Mouse (Mus musculus): ENCODE measurements around the gene Mxra8. TPM values are rescaled to one million over a fixed set of nuclear protein-coding genes. Genes with fewer than 3 reads are reported as not detected.

The Mxra8 gene
- total and polyA plus RNA-seq, 3 experiments, result 0.33 TPM; not detected in 2

GRCm38 (mm10) chr4:155817533-155817932 is 21.9 kb upstream of the Mxra8 start:
- ATAC-seq (ENCODE audit: extremely low read depth, insufficient number of reproducible peaks, low FRiP score, poor library complexity, severe bottlenecking), result no peak
- no peak for TF ChIP-seq GATA1 (IDR thresholded peaks at IDR 0.05; ENCODE audit: borderline replicate concordance, low read length)
- TF ChIP-seq POLR2AphosphoS5 (IDR thresholded peaks at IDR 0.05; ENCODE audit: insufficient replicate concordance, low read depth, low read length), result no peak
- TF ChIP-seq TAL1 (conservative IDR thresholded peaks at IDR 0.05; ENCODE audit: low read depth, low read length), result no peak
- no peak for TF ChIP-seq CTCF (IDR thresholded peaks at IDR 0.05; ENCODE audit: low read depth, low read length)
- TF ChIP-seq GATA2 (IDR thresholded peaks at IDR 0.05; ENCODE audit: borderline replicate concordance, low read depth, low read length), result no peak
- DNase-seq (ENCODE audit: low spot score), result no peak
- H3K4me3 ChIP-seq (ENCODE audit: low read depth, low read length), result no peak overlapping the region
- no peaks in the 10 kb centered on the region for H3K27me3 ChIP-seq (ENCODE audit: insufficient read depth, low read length)
- H3K4me1 ChIP-seq (ENCODE audit: insufficient read depth, low read depth, low read length), result peaks cover 46% of the 10 kb centered on the region
- H3K36me3 ChIP-seq (replicated peaks), result peaks cover 92% of the 10 kb centered on the region
- no peaks in the 10 kb centered on the region for H3K9me3 ChIP-seq (replicated peaks)

GRCm38 (mm10) chr4:155821025-155821424 is 18.5 kb upstream of the Mxra8 start:
- H3K4me3 ChIP-seq (ENCODE audit: low read depth, low read length), result no peak overlapping the region
- TF ChIP-seq POLR2AphosphoS5 (IDR thresholded peaks at IDR 0.05; ENCODE audit: insufficient replicate concordance, low read depth, low read length) (no peak), TAL1 (conservative IDR thresholded peaks at IDR 0.05; ENCODE audit: low read depth, low read length) (no peak), CTCF (IDR thresholded peaks at IDR 0.05; ENCODE audit: low read depth, low read length) (no peak), GATA1 (IDR thresholded peaks at IDR 0.05; ENCODE audit: borderline replicate concordance, low read length) (no peak), GATA2 (IDR thresholded peaks at IDR 0.05; ENCODE audit: borderline replicate concordance, low read depth, low read length) (no peak)
- peaks cover 97% of the 10 kb centered on the region for H3K36me3 ChIP-seq (replicated peaks)
- DNase-seq (ENCODE audit: low spot score) (no peak), ATAC-seq (ENCODE audit: extremely low read depth, insufficient number of reproducible peaks, low FRiP score, poor library complexity, severe bottlenecking) (no peak)
- H3K9me3 ChIP-seq (replicated peaks), result no peaks in the 10 kb centered on the region
- H3K4me1 ChIP-seq (ENCODE audit: insufficient read depth, low read depth, low read length), result peaks cover 36% of the 10 kb centered on the region
- no peaks in the 10 kb centered on the region for H3K27me3 ChIP-seq (ENCODE audit: insufficient read depth, low read length)

- no peak for TF ChIP-seq GATA2 (IDR thresholded peaks at IDR 0.05; ENCODE audit: borderline replicate concordance, low read depth, low read length)
- H3K9me3 ChIP-seq (replicated peaks), result no peaks in the 10 kb centered on the region
- DNase-seq (ENCODE audit: low spot score), result no peak
Observed at GRCm38 (mm10) chr4:155823443-155823842, 16.0 kb upstream of the Mxra8 start.

GRCm38 (mm10) chr4:155829866-155830265 is 9.6 kb upstream of the Mxra8 start:
- ATAC-seq (ENCODE audit: extremely low read depth, insufficient number of reproducible peaks, low FRiP score, poor library complexity, severe bottlenecking) (no peak), DNase-seq (ENCODE audit: low spot score) (no peak)
- Histone ChIP-seq H3K4me1 (ENCODE audit: insufficient read depth, low read depth, low read length) (peaks cover 43% of the 10 kb centered on the region), H3K27me3 (ENCODE audit: insufficient read depth, low read length) (no peaks in the 10 kb centered on the region), H3K36me3 (replicated peaks) (peaks cover 78% of the 10 kb centered on the region), H3K9me3 (replicated peaks) (no peaks in the 10 kb centered on the region), H3K4me3 (ENCODE audit: low read depth, low read length) (no peak overlapping the region)
- no peak for TF ChIP-seq GATA1 (IDR thresholded peaks at IDR 0.05; ENCODE audit: borderline replicate concordance, low read length)
- TF ChIP-seq POLR2AphosphoS5 (IDR thresholded peaks at IDR 0.05; ENCODE audit: insufficient replicate concordance, low read depth, low read length), result no peak
- no peak for TF ChIP-seq TAL1 (conservative IDR thresholded peaks at IDR 0.05; ENCODE audit: low read depth, low read length)
- no peak for TF ChIP-seq CTCF (IDR thresholded peaks at IDR 0.05; ENCODE audit: low read depth, low read length)
- TF ChIP-seq GATA2 (IDR thresholded peaks at IDR 0.05; ENCODE audit: borderline replicate concordance, low read depth, low read length), result no peak

More at GRCm38 (mm10) chr4:155823443-155823842, 16.0 kb upstream of the Mxra8 start:
- no peaks in the 10 kb centered on the region for H3K27me3 ChIP-seq (ENCODE audit: insufficient read depth, low read length)
- peaks cover 97% of the 10 kb centered on the region for H3K36me3 ChIP-seq (replicated peaks)
- no peak overlapping the region for H3K4me3 ChIP-seq (ENCODE audit: low read depth, low read length)
- ATAC-seq (ENCODE audit: extremely low read depth, insufficient number of reproducible peaks, low FRiP score, poor library complexity, severe bottlenecking), result no peak
- peaks cover 27% of the 10 kb centered on the region for H3K4me1 ChIP-seq (ENCODE audit: insufficient read depth, low read depth, low read length)

- TF ChIP-seq TAL1 (conservative IDR thresholded peaks at IDR 0.05; ENCODE audit: low read depth, low read length) (no peak), GATA2 (IDR thresholded peaks at IDR 0.05; ENCODE audit: borderline replicate concordance, low read depth, low read length) (no peak), CTCF (IDR thresholded peaks at IDR 0.05; ENCODE audit: low read depth, low read length) (no peak), POLR2AphosphoS5 (IDR thresholded peaks at IDR 0.05; ENCODE audit: insufficient replicate concordance, low read depth, low read length) (no peak), GATA1 (IDR thresholded peaks at IDR 0.05; ENCODE audit: borderline replicate concordance, low read length) (no peak)
- Histone ChIP-seq H3K27me3 (ENCODE audit: insufficient read depth, low read length) (no peaks in the 10 kb centered on the region), H3K4me1 (ENCODE audit: insufficient read depth, low read depth, low read length) (peaks cover 42% of the 10 kb centered on the region), H3K9me3 (replicated peaks) (no peaks in the 10 kb centered on the region), H3K36me3 (replicated peaks) (peaks cover 77% of the 10 kb centered on the region), H3K4me3 (ENCODE audit: low read depth, low read length) (no peak overlapping the region; the same call in 1 of the 2 replicates)
- no peak for DNase-seq (ENCODE audit: low spot score)
- no peak for ATAC-seq (ENCODE audit: extremely low read depth, insufficient number of reproducible peaks, low FRiP score, poor library complexity, severe bottlenecking)
Observed at GRCm38 (mm10) chr4:155830596-155830995, 8.9 kb upstream of the Mxra8 start.

- Histone ChIP-seq H3K4me1 (ENCODE audit: insufficient read depth, low read depth, low read length) (peaks cover 42% of the 10 kb centered on the region), H3K4me3 (ENCODE audit: low read depth, low read length) (peak within 1 kb of the TSS; percentile 93), H3K27me3 (ENCODE audit: insufficient read depth, low read length) (no peaks in the 10 kb centered on the region), H3K36me3 (replicated peaks) (peaks cover 71% of the 10 kb centered on the region), H3K9me3 (replicated peaks) (no peaks in the 10 kb centered on the region)
- TF ChIP-seq GATA1 (IDR thresholded peaks at IDR 0.05; ENCODE audit: borderline replicate concordance, low read length) (no peak), CTCF (IDR thresholded peaks at IDR 0.05; ENCODE audit: low read depth, low read length) (peak; percentile 56)
- DNase-seq (ENCODE audit: low spot score), result peak; percentile 87
- ATAC-seq (ENCODE audit: extremely low read depth, insufficient number of reproducible peaks, low FRiP score, poor library complexity, severe bottlenecking), result peak; percentile 91
Observed at GRCm38 (mm10) chr4:155831205-155831766, 8.2 kb upstream of the Mxra8 start, which contains the start of gene Aurkaip1. TSS of gene Aurkaip1 (plus strand) at chr4:155831272.
